Mouse (Mus musculus): Measurements from ENCODE around the gene Slc12a1. TPM values are rescaled to one million over a fixed set of nuclear protein-coding genes. Genes with fewer than 3 reads are reported as not detected.

The Slc12a1 gene
- polyA plus RNA-seq, 1 experiment from 2014 or later = 221 TPM

GRCm38 (mm10) chr2:125259230-125260120 lies 107.2 kb downstream of the Slc12a1 start:
- ATAC-seq (replicated peaks; ENCODE audit: low FRiP score, low read depth) = no peak

GRCm38 (mm10) chr2:125260326-125260725 lies 108.0 kb downstream of the Slc12a1 start:
- no peak for TF ChIP-seq CTCF (IDR thresholded peaks at IDR 0.05; ENCODE audit: low read depth)
- 83% methylated on average over 2 of the region's 2 CpGs for WGBS

More at GRCm38 (mm10) chr2:125259230-125260120, 107.2 kb downstream of the Slc12a1 start:
- Histone ChIP-seq H3K4me2 (ENCODE audit: low read length) (no peak overlapping the region), H3K4me1 (replicated peaks; ENCODE audit: insufficient read depth, low read length) (no peaks in the 10 kb centered on the region), H3K9me3 (replicated peaks; ENCODE audit: low read length) (no peaks in the 10 kb centered on the region), H3K4me3 (replicated peaks; ENCODE audit: low read depth, low read length) (no peak overlapping the region), H3K27ac (no peak overlapping the region), H3K9ac (ENCODE audit: low read depth, low read length) (no peak overlapping the region), H3K36me3 (ENCODE audit: insufficient read depth, low read length) (peaks cover 21% of the 10 kb centered on the region), H3K27me3 (ENCODE audit: insufficient read depth, low read length) (no peaks in the 10 kb centered on the region)
- DNase-seq (ENCODE audit: low spot score) = peak; percentile 72
- TF ChIP-seq CTCF (IDR thresholded peaks at IDR 0.05; ENCODE audit: low read depth) = peak; percentile 74
- 83% methylated on average over 14 of the region's 14 CpGs for WGBS

DNA sequence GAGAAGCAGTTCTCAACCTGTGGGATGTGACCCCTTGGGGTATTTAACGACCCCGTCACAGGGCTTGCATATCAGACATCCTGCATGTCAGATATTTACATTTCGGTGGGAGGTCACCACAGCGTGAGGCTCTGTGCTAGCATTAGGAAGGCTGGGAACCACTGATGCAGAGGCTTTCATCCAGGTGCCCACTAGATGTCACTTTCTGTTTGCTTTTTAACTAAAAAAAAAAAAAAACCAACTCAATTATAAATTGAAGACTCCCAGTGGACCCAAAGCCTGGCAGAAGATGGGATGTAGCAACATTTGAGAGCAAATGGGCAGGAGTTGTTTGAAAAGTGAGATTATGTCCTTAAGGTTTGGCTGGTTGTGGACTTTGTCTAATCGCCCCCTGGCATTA lies 110.8 kb downstream of the Slc12a1 start:
- Histone ChIP-seq H3K4me1 (replicated peaks; ENCODE audit: insufficient read depth, low read length) (no peaks in the 10 kb centered on the region), H3K4me2 (ENCODE audit: low read length) (no peak overlapping the region), H3K9ac (ENCODE audit: low read depth, low read length) (no peak overlapping the region), H3K36me3 (ENCODE audit: insufficient read depth, low read length) (peaks cover 3% of the 10 kb centered on the region), H3K4me3 (replicated peaks; ENCODE audit: low read depth, low read length) (no peak overlapping the region), H3K27ac (no peak overlapping the region), H3K27me3 (ENCODE audit: insufficient read depth, low read length) (no peaks in the 10 kb centered on the region), H3K9me3 (replicated peaks; ENCODE audit: low read length) (no peaks in the 10 kb centered on the region)
- TF ChIP-seq CTCF (IDR thresholded peaks at IDR 0.05; ENCODE audit: low read depth) = peak; percentile 72
- ATAC-seq (replicated peaks; ENCODE audit: low FRiP score, low read depth) (peak; percentile 66; the same call in 1 of the 2 replicates), DNase-seq (ENCODE audit: low spot score) (peak; percentile 82)
- WGBS = 19% methylated on average over 5 of the region's 5 CpGs

More at GRCm38 (mm10) chr2:125260326-125260725, 108.0 kb downstream of the Slc12a1 start:
- H3K36me3 ChIP-seq (ENCODE audit: insufficient read depth, low read length) = peaks cover 18% of the 10 kb centered on the region
- H3K4me3 ChIP-seq (replicated peaks; ENCODE audit: low read depth, low read length) = no peak overlapping the region
- H3K27ac ChIP-seq = no peak overlapping the region
- H3K4me2 ChIP-seq (ENCODE audit: low read length) = no peak overlapping the region
- no peak overlapping the region for H3K9ac ChIP-seq (ENCODE audit: low read depth, low read length)
- no peaks in the 10 kb centered on the region for H3K27me3 ChIP-seq (ENCODE audit: insufficient read depth, low read length)
- ATAC-seq (replicated peaks; ENCODE audit: low FRiP score, low read depth) (no peak), DNase-seq (ENCODE audit: low spot score) (no peak)
- H3K4me1 ChIP-seq (replicated peaks; ENCODE audit: insufficient read depth, low read length) = no peaks in the 10 kb centered on the region
- no peaks in the 10 kb centered on the region for H3K9me3 ChIP-seq (replicated peaks; ENCODE audit: low read length)

DNA sequence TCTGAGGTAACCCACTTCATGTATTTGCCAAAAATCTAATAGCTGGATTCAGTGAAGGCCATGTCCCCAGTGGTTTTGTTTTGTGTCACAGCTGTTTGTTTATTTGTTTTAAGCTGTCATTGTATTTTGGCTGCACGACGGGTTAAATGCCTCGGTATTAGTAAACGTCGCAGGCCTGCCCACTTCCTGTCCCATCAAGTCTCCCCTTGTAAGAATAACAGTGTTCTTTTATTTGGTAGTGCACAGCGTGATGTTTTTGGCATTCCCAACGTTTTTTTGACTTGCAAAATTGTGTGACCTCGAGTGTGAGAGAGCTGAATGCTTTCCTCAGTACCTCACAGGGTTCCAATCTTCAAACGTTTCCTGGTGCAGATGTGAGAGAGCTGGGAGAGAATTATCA lies 111.4 kb downstream of the Slc12a1 start:
- Histone ChIP-seq H3K36me3 (ENCODE audit: insufficient read depth, low read length) (no peaks in the 10 kb centered on the region), H3K9me3 (replicated peaks; ENCODE audit: low read length) (no peaks in the 10 kb centered on the region), H3K4me2 (ENCODE audit: low read length) (no peak overlapping the region), H3K9ac (ENCODE audit: low read depth, low read length) (no peak overlapping the region), H3K27me3 (ENCODE audit: insufficient read depth, low read length) (no peaks in the 10 kb centered on the region), H3K4me1 (replicated peaks; ENCODE audit: insufficient read depth, low read length) (no peaks in the 10 kb centered on the region), H3K4me3 (replicated peaks; ENCODE audit: low read depth, low read length) (no peak overlapping the region), H3K27ac (no peak overlapping the region)
- peak; percentile 37 for DNase-seq (ENCODE audit: low spot score)
- ATAC-seq (replicated peaks; ENCODE audit: low FRiP score, low read depth) = no peak
- TF ChIP-seq CTCF (IDR thresholded peaks at IDR 0.05; ENCODE audit: low read depth) = no peak
- 14% methylated on average over 9 of the region's 9 CpGs for WGBS

- Histone ChIP-seq H3K9me3 (replicated peaks; ENCODE audit: low read length) (no peaks in the 10 kb centered on the region), H3K27me3 (ENCODE audit: insufficient read depth, low read length) (no peaks in the 10 kb centered on the region), H3K4me2 (ENCODE audit: low read length) (no peak overlapping the region), H3K36me3 (ENCODE audit: insufficient read depth, low read length) (no peaks in the 10 kb centered on the region), H3K4me1 (replicated peaks; ENCODE audit: insufficient read depth, low read length) (no peaks in the 10 kb centered on the region), H3K9ac (ENCODE audit: low read depth, low read length) (no peak overlapping the region), H3K4me3 (replicated peaks; ENCODE audit: low read depth, low read length) (no peak overlapping the region), H3K27ac (no peak overlapping the region)
- no peak for TF ChIP-seq CTCF (IDR thresholded peaks at IDR 0.05; ENCODE audit: low read depth)
- WGBS = 56% methylated on average over 1 of the region's 1 CpGs
- DNase-seq (ENCODE audit: low spot score) (no peak), ATAC-seq (replicated peaks; ENCODE audit: low FRiP score, low read depth) (no peak)
These were observed 116.6 kb downstream of the Slc12a1 start for GRCm38 (mm10) chr2:125268876-125269275.

DNA sequence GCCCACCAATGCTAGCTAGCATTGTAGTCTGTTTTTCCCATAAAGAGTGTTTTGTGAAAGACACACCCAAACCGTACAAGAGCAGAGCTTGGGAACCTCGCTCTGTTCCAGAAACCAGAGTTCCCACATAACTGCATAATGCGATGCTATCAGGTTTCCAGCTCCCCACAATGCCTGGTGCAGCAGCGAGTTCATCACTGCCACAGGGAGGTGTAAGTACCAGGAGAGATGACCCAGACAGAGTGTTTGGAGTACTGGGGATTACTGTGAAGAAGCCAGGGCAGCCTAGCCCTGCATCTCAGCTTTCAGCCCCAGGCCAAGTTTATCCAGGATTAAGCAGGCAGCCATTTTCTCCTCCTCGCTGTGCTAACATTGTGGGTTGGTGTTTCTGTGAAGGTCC lies 123.3 kb downstream of the Slc12a1 start:
- 52% methylated on average over 5 of the region's 5 CpGs for WGBS
- H3K4me1 ChIP-seq (replicated peaks; ENCODE audit: insufficient read depth, low read length) = no peaks in the 10 kb centered on the region
- TF ChIP-seq CTCF (IDR thresholded peaks at IDR 0.05; ENCODE audit: low read depth) = no peak
- DNase-seq (ENCODE audit: low spot score) (no peak), ATAC-seq (replicated peaks; ENCODE audit: low FRiP score, low read depth) (no peak)
- no peaks in the 10 kb centered on the region for H3K36me3 ChIP-seq (ENCODE audit: insufficient read depth, low read length)
- no peak overlapping the region for H3K27ac ChIP-seq
- H3K4me2 ChIP-seq (ENCODE audit: low read length) = no peak overlapping the region
- H3K9ac ChIP-seq (ENCODE audit: low read depth, low read length) = no peak overlapping the region
- H3K27me3 ChIP-seq (ENCODE audit: insufficient read depth, low read length) = no peaks in the 10 kb centered on the region
- no peak overlapping the region for H3K4me3 ChIP-seq (replicated peaks; ENCODE audit: low read depth, low read length)
- no peaks in the 10 kb centered on the region for H3K9me3 ChIP-seq (replicated peaks; ENCODE audit: low read length)

Measured in kidney, postnatal 0 days (tissue).